Mouse (Mus musculus) layer of hippocampus, adult 8-10 months (tissue): Measurements from ENCODE around the gene Slc31a1. TPM values are rescaled to one million over a fixed set of nuclear protein-coding genes. Genes with fewer than 3 reads are reported as not detected.
A peak's percentile ranks its signal among the peaks of the same experiment; 100 is the strongest.

Experiments
- DNase-seq, 2 experiments: peaks; one replicate each; pipeline ENCODE4 v3.0.0; 2022; ENCODE audit warnings: low spot score in 2 of 2
- total RNA-seq, 4 experiments: library from RNA; stranded (reverse); gene quantifications; 2 replicates each; pipeline ENCODE4 v1.2.4; 2022

Slc31a1 gene
- total RNA-seq, 4 experiments from 2014 or later, result 11.1 to 14.0 (median 12.6) TPM

DNA sequence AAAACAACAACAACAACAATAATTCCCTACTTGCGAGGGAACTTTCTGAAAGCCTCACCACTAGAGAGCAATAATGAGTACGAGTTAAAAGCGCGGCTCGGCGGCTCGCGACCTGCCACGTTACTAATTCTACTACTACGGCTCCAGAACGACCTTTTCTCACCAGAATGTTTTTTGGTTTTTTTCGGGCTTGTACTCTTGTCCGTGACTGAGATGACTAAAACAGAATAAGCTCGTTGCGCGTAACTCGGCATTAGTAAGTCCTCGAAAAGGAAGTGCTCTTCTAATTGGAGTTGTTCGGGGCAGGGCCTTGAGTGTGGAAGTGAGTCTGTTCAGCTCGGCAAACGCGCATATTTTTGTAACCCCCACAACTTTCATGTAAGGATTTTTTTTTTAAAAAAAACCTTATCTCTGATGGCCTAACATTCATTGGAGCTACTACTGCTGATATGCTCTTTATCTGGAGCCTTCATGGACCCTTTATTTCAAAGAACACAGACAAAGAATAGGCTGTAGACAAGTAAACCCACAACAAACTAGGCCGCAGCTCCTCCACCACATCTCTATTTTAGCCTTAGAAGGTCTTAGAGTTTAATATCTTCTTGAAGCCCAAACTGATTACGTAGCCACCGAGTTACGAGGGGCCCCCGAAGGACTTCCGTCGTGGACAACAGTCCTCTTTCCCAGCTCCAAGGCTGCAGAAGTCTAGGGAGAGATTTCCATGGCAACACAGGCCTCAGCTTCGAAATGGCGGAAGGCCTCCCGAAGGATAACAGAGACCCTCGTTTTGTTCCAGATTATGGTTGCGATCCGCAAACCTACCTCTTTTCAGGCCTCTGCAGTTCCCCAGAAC lies 47.4 kb downstream of the Slc31a1 start:
- DNase-seq, result peak; percentile 38 to 48

DNA sequence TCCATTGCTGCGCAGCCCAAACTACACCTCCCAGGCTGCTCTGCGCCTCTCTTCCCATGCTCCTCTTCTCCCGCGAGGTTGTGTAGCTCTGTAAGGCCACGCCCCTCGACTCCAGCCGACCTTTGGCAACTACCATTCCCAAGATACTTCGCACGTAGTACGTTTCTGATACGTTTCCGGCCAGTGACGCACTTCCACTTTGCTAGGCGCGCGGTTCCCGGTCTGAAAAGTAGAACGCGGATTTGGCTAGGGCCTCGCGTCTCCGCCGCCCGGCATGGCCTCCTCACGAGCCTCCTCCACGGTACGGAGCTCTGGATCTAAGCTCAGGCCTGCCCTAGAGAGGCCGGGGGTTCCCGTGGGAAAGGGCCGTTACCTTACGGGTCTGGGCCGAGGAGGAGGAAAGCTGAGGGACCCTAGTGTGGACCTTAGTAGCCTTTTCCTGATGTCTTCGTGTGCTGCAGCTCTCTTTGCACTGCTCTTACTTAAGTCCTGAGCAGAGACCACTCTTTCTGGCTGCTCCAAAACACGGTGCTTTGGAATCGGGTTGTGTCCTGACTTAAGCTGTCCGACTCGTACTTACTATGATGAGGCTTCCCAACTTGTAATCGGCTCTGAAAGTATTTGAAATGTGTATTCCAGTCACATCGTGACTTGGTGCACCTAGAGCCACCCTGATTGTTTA lies 48.2 kb downstream of the Slc31a1 start, which contains the start of the genes Cdc26 and Prpf4:
Gene Cdc26 (minus strand): TSS at position 42 of the 682 bp plus-strand sequence.
Gene Prpf4 (plus strand): TSS at position 197 of the 682 bp plus-strand sequence.
- peak; percentile 99 for DNase-seq

DNA sequence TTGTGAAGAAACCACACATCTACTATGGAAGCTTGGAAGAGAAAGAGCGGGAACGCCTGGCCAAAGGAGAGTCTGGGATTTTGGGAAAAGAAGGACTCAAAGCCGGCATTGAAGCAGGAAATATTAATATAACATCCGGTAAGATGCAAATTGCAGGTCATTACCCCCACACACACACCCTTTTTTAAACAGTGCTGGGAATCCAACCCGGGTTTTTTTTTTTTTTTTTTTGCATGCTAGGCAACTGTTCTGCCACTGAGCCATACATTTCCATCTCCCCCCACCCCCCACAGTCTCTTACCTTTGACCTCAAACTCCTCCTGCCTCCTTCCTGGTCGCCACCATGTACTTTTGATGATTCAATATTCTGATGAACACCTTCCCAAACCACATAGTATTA lies 49.1 kb downstream of the Slc31a1 start:
- no peak for DNase-seq

DNA sequence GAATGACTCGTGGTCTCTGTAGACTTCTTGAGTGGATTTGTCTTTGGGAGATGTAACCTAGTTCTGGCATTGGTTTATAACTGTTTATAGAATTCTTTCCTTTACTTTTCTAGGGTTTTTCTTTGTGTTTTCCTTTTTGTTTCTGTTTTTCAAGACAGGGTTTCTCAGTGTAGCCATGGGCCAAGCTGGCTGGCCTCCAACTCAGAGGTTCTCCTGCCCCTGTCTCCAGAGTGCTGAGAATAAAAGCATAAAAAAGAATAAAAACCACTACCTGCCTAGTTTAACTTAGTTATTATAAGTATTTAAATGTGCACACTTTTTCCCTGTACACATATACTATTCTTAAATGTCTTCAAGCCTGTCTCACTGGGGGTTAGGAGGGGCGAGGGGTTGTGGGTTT lies 49.8 kb downstream of the Slc31a1 start:
- DNase-seq, result no peak

- DNase-seq, result no peak
These were observed 51.1 kb downstream of the Slc31a1 start for GRCm38 (mm10) chr4:62411606-62412005.

GRCm38 (mm10) chr4:62418448-62418847 lies 57.9 kb downstream of the Slc31a1 start:
- peak in 1 of 2 experiments; percentile 45 for DNase-seq

DNA sequence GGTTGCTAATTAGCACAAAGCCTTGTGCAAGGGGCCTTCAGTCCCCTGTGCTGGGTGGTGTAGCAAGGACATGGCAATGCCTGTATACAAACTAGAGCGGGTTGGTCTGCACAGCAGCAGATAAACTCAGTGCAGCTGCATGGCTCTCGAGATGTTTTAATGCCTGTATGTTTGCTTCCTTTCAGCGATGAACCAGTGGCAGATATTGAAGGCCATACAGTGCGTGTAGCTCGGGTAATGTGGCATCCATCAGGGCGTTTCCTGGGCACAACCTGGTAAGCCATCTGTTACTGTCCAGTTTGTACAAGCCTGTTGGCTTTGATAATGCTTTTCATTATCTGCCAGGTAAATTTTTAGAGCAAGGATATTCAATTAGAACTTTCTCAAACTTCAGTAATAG lies 58.6 kb downstream of the Slc31a1 start:
- DNase-seq, result no peak

DNA sequence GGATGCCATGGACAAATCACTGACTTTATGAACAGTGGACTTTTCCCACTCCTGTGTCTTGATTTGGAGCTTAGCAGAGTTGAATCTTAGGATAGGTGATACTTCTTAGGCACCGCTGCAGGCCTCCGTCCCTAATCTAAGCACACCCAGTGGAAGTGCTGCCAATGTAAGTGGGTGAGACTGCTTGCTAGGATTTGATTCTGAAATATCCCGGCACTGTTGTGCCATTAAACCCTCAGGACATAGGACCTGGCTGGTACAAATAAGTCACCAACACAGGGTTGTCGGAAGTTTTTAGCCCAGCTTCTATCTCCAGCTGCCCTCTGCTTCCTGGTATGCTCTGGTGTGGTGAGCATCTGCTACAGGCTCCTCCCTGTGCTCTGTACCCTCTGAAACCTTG lies 65.4 kb downstream of the Slc31a1 start:
- DNase-seq, result no peak

DNA sequence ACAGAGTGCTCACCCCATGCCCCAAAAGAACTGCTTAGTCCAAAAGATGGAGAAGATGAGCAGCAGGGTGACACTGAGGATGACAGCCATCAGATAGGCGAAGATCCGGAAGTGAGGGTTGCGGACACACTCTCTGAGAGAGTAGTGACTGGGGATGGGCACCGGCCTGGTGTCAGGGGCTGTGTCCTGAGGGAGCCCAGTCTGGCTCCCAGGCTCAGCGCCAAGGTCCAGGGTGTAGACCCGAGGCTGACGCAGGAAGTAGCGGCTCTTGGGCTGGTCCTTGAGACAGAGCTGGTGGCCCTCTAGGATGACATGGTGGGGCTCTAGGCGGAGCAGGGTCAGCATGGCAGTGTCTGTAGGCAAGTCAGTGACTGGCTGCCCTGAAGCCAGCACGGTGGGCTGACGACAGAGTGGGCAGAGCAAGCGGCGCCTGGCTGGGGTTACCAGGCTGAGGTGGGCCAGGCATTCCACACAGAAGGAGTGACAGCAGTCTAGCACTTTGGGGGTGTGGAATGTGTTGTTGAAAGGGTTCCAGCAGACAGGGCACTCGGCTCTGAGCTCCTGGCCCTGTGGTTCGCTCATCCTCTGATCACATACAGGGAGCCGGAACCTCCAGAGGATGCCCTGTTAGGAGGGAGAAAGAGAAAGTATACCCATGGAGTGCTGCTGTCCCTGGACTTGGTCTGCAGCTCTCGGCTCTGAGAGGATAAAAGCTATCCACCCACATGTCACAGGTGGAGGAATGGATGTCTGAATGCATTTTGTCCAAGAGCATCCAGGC lies 67.6 kb downstream of the Slc31a1 start:
- no peak for DNase-seq

DNA sequence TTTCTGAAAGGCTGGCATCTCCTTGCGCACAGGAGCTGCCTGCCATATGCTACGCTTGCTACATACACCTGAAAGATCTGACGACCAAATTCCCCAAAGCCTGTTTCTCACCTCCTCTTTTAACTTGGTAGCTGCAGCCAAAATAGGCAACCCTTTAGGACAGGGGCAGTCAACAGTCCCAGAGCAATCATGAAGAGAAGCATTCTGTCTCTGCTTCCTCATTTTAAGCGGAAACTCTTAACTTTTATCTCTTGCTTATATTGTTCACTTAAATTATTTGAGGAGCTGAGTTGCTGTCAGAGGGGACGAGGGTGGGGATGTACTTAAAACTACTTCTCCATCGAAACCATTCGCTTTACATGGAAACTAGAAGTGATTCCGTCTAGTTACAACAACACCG lies 69.1 kb downstream of the Slc31a1 start:
- no peak for DNase-seq

GRCm38 (mm10) chr4:62430678-62431077 lies 70.2 kb downstream of the Slc31a1 start:
- DNase-seq, result no peak

GRCm38 (mm10) chr4:62431522-62431921 lies 71.0 kb downstream of the Slc31a1 start:
- DNase-seq, result no peak

DNA sequence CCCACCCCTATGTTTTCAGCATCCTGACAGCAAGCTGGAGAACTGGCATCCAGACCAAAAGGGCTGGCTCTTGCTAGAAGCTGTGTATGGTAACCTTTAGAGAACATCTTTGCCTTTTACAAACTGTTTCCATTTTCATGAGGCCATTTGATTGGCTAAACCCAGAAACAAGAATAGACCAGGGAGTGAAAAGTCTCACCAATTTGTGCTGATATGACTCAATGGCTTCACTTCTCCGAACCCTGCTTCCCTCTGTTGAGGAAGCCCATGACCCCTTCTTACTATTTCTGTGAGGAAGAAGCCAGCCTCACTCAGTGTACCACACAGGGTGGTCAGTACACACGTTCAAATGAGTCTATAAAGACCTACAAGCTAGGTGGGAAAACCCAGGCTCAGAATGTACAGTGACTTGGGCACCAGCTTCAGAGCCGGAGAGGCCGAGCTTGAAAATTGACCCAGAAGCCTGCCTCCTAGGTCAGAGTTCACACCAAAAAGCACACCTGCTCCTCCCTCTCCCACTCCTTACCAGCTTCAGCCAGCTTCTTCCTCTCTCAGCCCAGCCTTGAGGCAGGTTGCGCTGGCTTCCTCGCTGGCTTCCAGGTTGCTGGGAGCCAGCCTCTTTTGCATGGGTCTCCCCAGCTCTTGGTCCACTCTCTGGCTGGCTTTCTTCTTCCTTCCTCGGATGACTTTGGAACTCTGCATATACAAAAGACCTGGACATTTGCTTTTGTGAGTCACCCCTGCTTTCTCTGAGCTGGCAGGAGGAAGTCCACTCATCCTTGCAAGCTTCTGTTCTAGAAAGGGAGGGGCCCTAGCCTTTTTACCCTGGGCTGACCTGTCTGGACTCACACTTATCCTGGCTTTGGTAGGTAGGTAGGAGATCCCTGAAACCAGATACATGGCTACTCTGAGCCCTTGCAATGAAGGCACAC lies 73.7 kb downstream of the Slc31a1 start:
- DNase-seq, result no peak

DNA sequence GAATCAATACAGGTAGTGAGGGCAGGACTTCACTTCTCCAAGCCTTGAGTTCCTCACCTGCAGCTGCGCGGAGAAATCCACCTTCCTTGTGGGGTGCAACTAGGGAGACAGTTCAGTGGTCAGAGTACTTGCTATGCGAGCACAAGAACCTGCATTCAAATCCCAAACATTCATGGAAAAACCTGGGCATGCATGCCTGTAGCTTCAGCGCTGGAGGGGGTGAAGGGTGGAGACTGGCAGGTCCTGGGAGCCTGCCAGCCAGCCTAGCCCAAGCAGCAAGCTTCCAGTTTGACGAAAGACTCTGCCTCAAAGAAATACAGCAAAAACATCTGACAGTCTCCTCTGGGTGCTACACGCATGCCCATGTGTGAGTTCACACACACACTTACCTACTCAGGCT lies 74.6 kb downstream of the Slc31a1 start, which contains the start of gene Rnf183:
Gene Rnf183 (minus strand): TSS at position 172 of the 400 bp plus-strand sequence.
- no peak for DNase-seq

GRCm38 (mm10) chr4:62437256-62437778 lies 76.8 kb downstream of the Slc31a1 start:
- DNase-seq, result no peak

DNA sequence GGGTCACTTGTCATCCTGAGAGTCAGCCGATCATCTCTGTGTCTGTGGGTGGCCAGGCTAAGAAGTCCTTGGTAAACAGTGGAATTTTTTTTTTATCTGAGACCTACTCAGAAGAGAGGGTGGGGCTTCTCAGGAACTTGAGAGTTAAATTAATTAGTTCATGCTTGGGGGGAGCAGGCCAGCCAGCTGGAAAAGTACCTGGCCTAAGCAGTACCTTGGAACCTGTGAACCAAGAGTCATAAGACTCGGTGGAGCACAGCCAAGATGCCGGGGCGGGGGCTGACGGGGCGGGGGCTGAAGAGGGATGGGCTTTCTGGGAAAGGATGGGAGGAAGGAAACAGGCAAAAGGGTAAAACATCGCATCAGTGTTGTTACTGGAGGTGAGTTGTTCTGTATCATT lies 77.3 kb downstream of the Slc31a1 start:
- no peak for DNase-seq

GRCm38 (mm10) chr4:62439793-62440192 lies 79.3 kb downstream of the Slc31a1 start:
- DNase-seq, result no peak

- no peak for DNase-seq
These were observed 80.0 kb downstream of the Slc31a1 start for GRCm38 (mm10) chr4:62440544-62440943.

DNA sequence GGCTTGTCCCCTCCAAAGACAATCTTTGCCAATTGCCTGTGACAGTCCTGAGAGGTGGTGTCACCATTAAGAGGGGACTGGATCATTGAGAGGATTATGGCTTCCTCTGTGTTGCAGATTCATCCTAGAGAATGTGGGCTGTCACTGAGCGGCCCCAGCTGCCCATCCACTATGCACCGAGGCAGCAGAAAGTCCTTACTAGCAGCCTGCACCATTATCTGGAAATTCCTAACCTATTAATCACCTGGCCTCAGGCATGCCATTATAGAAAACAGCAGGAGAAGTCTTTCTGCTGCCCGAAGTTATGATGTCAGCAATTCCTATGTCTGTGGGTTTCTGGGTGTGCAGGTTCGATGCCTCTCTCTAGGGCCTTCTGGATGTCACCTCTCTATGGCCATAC lies 80.5 kb downstream of the Slc31a1 start:
- DNase-seq, result no peak
